Comparison of ENCODE assay signal across 30 mouse cellular contexts in the genomic region with DNA sequence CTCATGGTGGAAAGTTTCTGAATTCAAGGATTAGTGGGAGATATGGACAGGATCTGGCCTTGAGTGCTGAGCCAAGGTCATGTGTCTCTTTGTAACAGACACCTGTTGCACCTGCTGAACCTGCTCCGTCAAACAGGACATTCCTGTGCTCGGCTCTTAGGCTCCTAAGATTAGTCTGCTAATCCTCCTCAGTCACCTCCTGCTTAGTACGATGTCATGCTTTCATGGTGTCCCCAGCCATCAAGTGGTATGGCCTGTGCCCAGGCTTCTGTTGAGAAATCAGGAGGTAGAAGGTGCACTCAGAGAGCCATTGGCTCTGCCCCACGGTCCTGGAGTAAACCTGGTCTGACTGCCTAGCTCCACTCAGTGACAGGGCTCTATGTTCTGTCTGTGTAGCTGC. TPM values are rescaled to one million over a fixed set of nuclear protein-coding genes. Genes with fewer than 3 reads are reported as not detected.
"Had no signal": no experiment of that assay in that cellular context is flagged by ENCODE, and none has a peak within 500 bp of the region (broad histone marks: within the 10 kb centered on the region; RNA-seq: fewer than 3 reads in every experiment).

No protein-coding gene starts in this region.

- H3K9ac ChIP-seq: embryonic facial prominence, embryonic 12.5 days; embryonic facial prominence, embryonic 13.5 days; embryonic facial prominence, embryonic 15.5 days; forebrain, embryonic 12.5 days; forebrain, embryonic 13.5 days; forebrain, embryonic 15.5 days; forebrain, postnatal 0 days had no signal

- H3K4me3 ChIP-seq: embryonic facial prominence, embryonic 10.5 days; embryonic facial prominence, embryonic 12.5 days; embryonic facial prominence, embryonic 13.5 days; embryonic facial prominence, embryonic 15.5 days; erythroblast, embryonic 14.5 days; forebrain, embryonic 10.5 days; forebrain, embryonic 12.5 days; forebrain, embryonic 13.5 days; forebrain, embryonic 15.5 days; gastrocnemius, adult 2 months; heart, adult 2 months had no signal

- H3K4me2 ChIP-seq: embryonic facial prominence, embryonic 12.5 days; embryonic facial prominence, embryonic 13.5 days; embryonic facial prominence, embryonic 15.5 days; forebrain, embryonic 12.5 days; forebrain, embryonic 13.5 days; forebrain, embryonic 15.5 days had no signal

- H3K27ac ChIP-seq: embryonic facial prominence, embryonic 10.5 days; embryonic facial prominence, embryonic 12.5 days; embryonic facial prominence, embryonic 13.5 days; embryonic facial prominence, embryonic 15.5 days; forebrain, embryonic 10.5 days; forebrain, embryonic 12.5 days; forebrain, embryonic 13.5 days; forebrain, embryonic 15.5 days; gastrocnemius, adult 2 months; heart, adult 2 months had no signal

- H3K27me3 ChIP-seq: embryonic facial prominence, embryonic 12.5 days; embryonic facial prominence, embryonic 15.5 days; forebrain, embryonic 15.5 days had no signal

- H3K9me3 ChIP-seq: embryonic facial prominence, embryonic 10.5 days; embryonic facial prominence, embryonic 12.5 days; embryonic facial prominence, embryonic 13.5 days; embryonic facial prominence, embryonic 15.5 days; forebrain, embryonic 10.5 days; forebrain, embryonic 12.5 days; forebrain, embryonic 13.5 days; forebrain, embryonic 15.5 days had no signal

- H3K4me1 ChIP-seq: embryonic facial prominence, embryonic 12.5 days; embryonic facial prominence, embryonic 13.5 days had no signal

- ATAC-seq: forebrain, embryonic 13.5 days; forebrain, embryonic 14.5 days; forebrain, embryonic 15.5 days; forebrain, embryonic 16.5 days; forebrain, postnatal 0 days had no signal

- DNase-seq: cerebellum, adult 18-20 months; cerebellum, adult 2 months; cerebellum, adult 8-10 months; cerebellum, adult 9-10 months; cerebellum, adult 9-11 months; cerebellum, postnatal 10 days; cerebellum, postnatal 14 days; cerebellum, postnatal 25 days; cerebellum, postnatal 36 days; embryo, embryonic 11 days; forebrain, postnatal 0 days; gastrocnemius, adult 2 months; gastrocnemius, postnatal 10 days; gastrocnemius, postnatal 25 days; gastrocnemius, postnatal 36 days; heart, adult 11 months; heart, adult 18-20 months; heart, adult 2 months had no signal

- H3K36me3 ChIP-seq: embryonic facial prominence, embryonic 10.5 days; embryonic facial prominence, embryonic 12.5 days; embryonic facial prominence, embryonic 13.5 days; embryonic facial prominence, embryonic 15.5 days; forebrain, embryonic 10.5 days; forebrain, embryonic 12.5 days; forebrain, embryonic 15.5 days had no signal

RNA-seq across cellular contexts. Expression of a gene that starts 15.1 kb away (rescaled TPM):
- total RNA-seq: common myeloid progenitor, adult 5-6 weeks had no signal

RNA-seq across cellular contexts. Expression of a gene that starts 36.8 kb away (rescaled TPM):
- polyA plus RNA-seq: erythroblast, embryonic 14.5 days had no signal
